Comparison of ENCODE assay signal across 22 mouse cellular contexts in genomic region chr7:123589099-123589498, GRCm38 (mm10).
"Had no signal": no experiment of that assay in that cellular context is flagged by ENCODE, and none has a peak within 500 bp of the region (broad histone marks: within the 10 kb centered on the region; RNA-seq: fewer than 3 reads in every experiment).

No protein-coding gene starts in this region.

- ATAC-seq: liver, postnatal 0 days; lung, postnatal 0 days had no signal

- H3K9me3 ChIP-seq: kidney, embryonic 15.5 days; limb, embryonic 12.5 days; limb, embryonic 15.5 days; neural tube, embryonic 12.5 days; neural tube, embryonic 15.5 days; stomach, embryonic 15.5 days had no signal

- H3K27ac ChIP-seq: kidney, embryonic 15.5 days; limb, embryonic 12.5 days; limb, embryonic 15.5 days; liver, embryonic 14.5 days; macrophage; neural tube, embryonic 12.5 days; neural tube, embryonic 15.5 days; stomach, embryonic 15.5 days had no signal

- H3K4me3 ChIP-seq: kidney, embryonic 15.5 days; limb, embryonic 12.5 days; limb, embryonic 15.5 days; neural tube, embryonic 12.5 days; neural tube, embryonic 15.5 days; stomach, embryonic 15.5 days had no signal

- H3K27me3 ChIP-seq: kidney, embryonic 15.5 days; limb, embryonic 12.5 days; limb, embryonic 15.5 days; neural tube, embryonic 12.5 days; neural tube, embryonic 15.5 days; stomach, embryonic 15.5 days had no signal

- H3K36me3 ChIP-seq: kidney, embryonic 15.5 days; limb, embryonic 12.5 days; limb, embryonic 15.5 days; neural tube, embryonic 12.5 days; neural tube, embryonic 15.5 days; stomach, embryonic 15.5 days had no signal

- DNase-seq: kidney, adult 11 months; kidney, adult 8-10 months; kidney, postnatal 10 days; kidney, postnatal 36 days; left cerebral cortex, postnatal 4 days; liver, postnatal 0 days; lung, embryonic 14.5 days; right cerebral cortex, adult 18-20 months; right cerebral cortex, postnatal 14 days; right cerebral cortex, postnatal 4 days; spleen, adult 18-20 months; thymus, postnatal 25 days had no signal

- H3K4me2 ChIP-seq: kidney, embryonic 15.5 days; limb, embryonic 12.5 days; limb, embryonic 15.5 days; liver, embryonic 11.5 days; lung, embryonic 14.5 days; neural tube, embryonic 12.5 days; neural tube, embryonic 15.5 days; stomach, embryonic 15.5 days had no signal

- H3K4me1 ChIP-seq: kidney, embryonic 15.5 days; limb, embryonic 12.5 days; limb, embryonic 15.5 days; neural tube, embryonic 12.5 days; neural tube, embryonic 15.5 days; stomach, embryonic 15.5 days had no signal

- H3K9ac ChIP-seq: kidney, embryonic 15.5 days; limb, embryonic 12.5 days; limb, embryonic 15.5 days; liver, embryonic 14.5 days; liver, postnatal 0 days; lung, embryonic 14.5 days; neural tube, embryonic 12.5 days; neural tube, embryonic 15.5 days; stomach, embryonic 15.5 days had no signal
